Mouse (Mus musculus) thymus, adult 2 months (tissue): Measurements from ENCODE around the gene Mark1.

Experiments
- CTCF ChIP-seq: fragments of 200-500 bp; IDR thresholded peaks from 2 replicates; pipeline ENCODE4 v1.5.1; 2012; ENCODE audit warnings: mild to moderate bottlenecking, control low read depth, low read length, moderate library complexity, borderline replicate concordance; ENCODE audit not compliant: control insufficient read depth, poor library complexity, insufficient read depth; ENCODE audit errors: extremely low read depth
- POLR2A ChIP-seq: fragments of 200-500 bp; IDR thresholded peaks from 2 replicates; pipeline ENCODE4 v1.6.1; 2012; ENCODE audit warnings: mild to moderate bottlenecking, low read length, control low read depth, moderate library complexity; ENCODE audit not compliant: control insufficient read depth, poor library complexity, insufficient read depth; ENCODE audit errors: extremely low read depth

DNA sequence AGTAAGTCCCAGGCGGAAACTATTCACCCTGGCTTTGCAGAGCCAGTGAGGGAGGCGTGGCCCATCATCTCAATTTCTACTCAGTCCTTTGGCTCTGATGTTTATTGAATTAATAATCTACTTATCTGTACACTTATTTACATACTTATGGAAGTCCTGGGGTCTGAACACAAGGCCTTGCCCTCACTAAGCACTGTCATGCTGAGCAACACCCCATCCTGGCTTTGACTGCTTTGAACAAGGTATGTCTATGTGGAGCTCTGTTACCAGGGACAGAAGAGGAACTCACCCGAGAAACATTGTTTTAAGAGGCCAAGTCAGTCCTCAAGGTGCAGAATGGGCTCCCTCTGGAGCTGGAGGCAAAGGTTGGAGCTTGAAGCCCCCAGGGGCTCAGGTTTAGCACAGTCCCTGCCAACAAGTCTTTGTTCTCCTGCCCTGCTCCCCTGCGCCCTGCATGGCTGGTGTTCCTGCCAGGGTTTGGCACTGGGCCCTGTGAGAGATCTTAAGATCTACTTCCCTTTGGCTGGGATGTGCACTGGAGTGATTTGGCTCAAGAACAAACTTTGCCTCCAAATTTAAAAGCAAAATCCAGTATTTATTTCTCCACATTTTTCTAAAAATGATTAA is 129.3 kb downstream of the Mark1 start:
- TF ChIP-seq CTCF, result no peak
- TF ChIP-seq POLR2A, result no peak
